Mouse (Mus musculus) brain, embryonic 14.5 days (tissue): Measurements from ENCODE around the gene Nt5c1a. TPM values are rescaled to one million over a fixed set of nuclear protein-coding genes. Genes with fewer than 3 reads are reported as not detected.
A peak's percentile ranks its signal among the peaks of the same experiment; 100 is the strongest.

Experiments used
- DNase-seq: peaks from one replicate; pipeline ENCODE4 v3.0.0-alpha.2; 2011; ENCODE audit warnings: low read depth
- CTCF ChIP-seq: fragments of 200-500 bp; IDR thresholded peaks from 2 replicates; pipeline ENCODE4 v1.5.1; 2012; ENCODE audit warnings: inconsistent platforms, mild to moderate bottlenecking, moderate library complexity, borderline replicate concordance; ENCODE audit not compliant: insufficient read depth, insufficient read length; ENCODE audit errors: extremely low read depth
- POLR2A ChIP-seq: fragments of 200-500 bp; IDR thresholded peaks from 2 replicates; pipeline ENCODE4 v1.6.1; 2012; ENCODE audit warnings: mild to moderate bottlenecking, inconsistent platforms, borderline replicate concordance; ENCODE audit not compliant: poor library complexity, insufficient read depth, insufficient read length, severe bottlenecking; ENCODE audit errors: extremely low read depth
- polyA plus RNA-seq: library from polyadenylated mRNA; depleted of rRNA; stranded (reverse); fragments of >200 nt; gene quantifications from 2 replicates; pipeline ENCODE4 v1.2.3, GENCODE M21; 2012

Nt5c1a gene
- polyA plus RNA-seq, 1 experiment: 0.22 TPM

DNA sequence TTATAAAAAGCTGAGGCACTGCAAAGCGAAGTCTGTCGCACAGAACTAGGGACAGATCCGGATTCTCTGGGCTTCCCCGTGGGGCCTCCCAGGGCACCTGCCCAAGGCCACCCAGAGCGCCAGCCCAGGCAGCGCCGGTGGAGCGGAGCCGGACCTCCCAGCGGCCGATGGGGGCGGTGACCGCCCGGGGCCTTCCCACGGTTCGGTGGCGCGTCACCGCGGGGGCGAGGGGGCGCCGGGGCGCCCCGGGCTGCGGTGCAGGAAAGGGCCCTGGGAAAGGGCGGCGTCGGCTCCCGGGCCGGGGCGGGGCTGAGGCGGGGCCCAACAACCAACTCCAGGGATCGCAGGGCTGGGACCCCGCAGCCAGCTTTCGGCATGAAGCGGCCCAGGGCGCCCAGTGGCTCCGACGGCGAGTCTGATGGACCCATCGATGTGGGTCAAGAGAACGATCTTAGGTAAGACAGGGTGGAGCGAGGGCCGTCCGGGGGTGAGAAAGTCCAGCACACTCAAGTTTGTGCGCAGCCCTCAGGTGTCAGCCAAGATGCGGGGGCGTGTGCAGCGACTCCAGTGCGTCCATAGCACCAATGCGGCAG, 32.3 kb downstream of the Nt5c1a start, which contains the start of gene Heyl:
Gene Heyl, plus strand, starts transcription at position 65 of the 593 bp plus-strand sequence.
- no peak for TF ChIP-seq POLR2A
- DNase-seq: no peak

DNA sequence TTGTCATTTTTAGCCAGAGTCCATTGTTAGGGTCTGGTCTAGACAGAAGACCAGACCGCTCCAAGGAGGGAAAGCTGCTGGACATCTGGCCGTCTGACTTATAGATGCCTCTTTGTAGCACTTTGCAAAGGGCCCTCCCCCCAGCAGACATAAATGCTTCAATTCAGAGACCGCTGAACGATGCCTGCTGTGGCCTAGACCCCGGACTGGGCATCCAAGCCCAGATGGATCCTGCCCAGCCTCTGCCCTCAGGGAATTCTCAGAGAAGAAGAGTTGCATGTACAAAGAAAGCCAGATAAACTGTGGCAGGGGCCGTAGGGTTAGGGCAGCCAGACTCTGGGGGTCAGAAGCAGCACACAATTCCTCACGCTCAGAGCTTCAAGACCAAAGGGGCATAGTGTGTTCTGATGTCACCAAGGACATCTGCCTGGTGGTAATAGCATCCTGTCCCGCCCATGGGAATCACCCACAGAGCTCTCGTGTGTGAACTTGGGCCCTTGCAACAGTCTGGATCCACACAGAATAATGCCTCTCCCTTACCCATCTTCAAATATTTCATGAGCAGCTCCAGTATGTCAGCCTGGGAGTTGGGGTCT, 34.6 kb downstream of the Nt5c1a start:
- DNase-seq: no peak
- TF ChIP-seq POLR2A (no peak), CTCF (no peak)

DNA sequence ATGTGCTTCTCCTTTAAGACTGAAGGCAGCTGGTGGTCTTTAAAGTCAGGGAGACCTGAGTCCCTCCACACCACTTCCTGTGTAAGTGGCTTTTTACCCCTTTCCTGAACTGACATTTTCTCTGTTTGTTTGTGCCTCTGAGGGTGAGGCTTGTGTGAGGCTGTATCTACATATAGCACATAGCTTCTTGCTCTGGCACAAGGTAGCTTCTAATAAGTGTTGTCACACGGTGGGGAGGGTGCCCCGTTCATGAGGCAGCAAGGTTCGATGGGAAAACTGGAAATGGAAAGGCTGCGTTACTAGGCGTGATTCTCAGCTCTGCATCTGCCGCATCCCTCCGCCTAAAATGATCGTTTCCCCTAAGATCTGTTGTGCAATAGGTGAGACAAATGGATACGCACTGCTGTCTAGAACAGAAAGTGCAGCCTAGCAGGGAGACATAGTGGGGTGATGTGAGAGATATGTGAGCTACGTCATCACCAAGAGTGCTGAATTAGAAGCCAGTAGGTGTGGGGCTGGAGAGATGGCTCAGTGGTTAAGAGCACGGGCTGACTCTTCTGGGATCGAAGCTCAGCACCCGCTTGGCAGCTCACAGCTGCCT, 35.2 kb downstream of the Nt5c1a start:
- DNase-seq: no peak
- TF ChIP-seq CTCF: no peak
- no peak for TF ChIP-seq POLR2A

DNA sequence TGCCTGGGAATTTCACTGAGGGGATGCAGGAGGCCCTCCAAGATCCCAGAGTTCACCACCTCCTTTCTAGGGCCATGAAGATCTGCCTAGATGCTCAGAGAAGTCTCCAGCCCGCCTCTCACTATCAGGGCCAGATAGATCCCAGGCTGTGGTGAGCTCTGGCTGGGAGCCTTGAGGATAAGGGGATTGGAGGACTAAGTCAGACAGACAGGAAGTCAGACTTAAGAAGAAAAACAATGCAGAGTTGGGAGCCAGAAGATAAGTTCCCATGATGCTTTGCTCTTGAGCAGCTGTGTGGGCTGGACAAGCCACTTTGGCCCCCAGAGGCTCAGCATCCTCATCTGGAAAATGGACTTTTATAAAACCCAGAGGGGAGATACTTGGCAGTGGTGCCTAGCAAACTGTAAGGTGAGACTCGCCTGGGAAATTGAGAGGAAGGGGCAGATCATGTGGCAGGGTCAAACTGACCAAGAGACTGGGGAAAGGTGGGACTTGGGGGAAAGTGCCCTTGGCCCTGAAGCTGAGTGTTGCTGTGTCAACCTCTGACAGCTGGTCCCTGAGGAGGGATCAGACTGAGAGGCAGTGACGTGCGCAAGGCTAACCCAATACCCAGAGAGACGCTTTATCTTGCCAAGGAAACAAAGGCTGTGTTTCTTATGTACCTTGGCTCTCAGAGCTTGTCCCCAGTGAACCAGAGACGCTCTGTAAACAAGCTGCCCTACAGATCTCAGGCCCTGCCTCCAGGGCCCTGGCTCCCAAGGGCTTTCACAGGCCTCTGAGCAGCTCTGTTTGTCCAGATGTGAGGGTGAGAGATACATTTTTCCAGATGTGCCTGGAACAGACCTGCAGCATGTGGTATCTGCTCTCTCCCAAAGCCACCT, 36.3 kb downstream of the Nt5c1a start:
- DNase-seq: no peak
- TF ChIP-seq CTCF (no peak), POLR2A (no peak)

DNA sequence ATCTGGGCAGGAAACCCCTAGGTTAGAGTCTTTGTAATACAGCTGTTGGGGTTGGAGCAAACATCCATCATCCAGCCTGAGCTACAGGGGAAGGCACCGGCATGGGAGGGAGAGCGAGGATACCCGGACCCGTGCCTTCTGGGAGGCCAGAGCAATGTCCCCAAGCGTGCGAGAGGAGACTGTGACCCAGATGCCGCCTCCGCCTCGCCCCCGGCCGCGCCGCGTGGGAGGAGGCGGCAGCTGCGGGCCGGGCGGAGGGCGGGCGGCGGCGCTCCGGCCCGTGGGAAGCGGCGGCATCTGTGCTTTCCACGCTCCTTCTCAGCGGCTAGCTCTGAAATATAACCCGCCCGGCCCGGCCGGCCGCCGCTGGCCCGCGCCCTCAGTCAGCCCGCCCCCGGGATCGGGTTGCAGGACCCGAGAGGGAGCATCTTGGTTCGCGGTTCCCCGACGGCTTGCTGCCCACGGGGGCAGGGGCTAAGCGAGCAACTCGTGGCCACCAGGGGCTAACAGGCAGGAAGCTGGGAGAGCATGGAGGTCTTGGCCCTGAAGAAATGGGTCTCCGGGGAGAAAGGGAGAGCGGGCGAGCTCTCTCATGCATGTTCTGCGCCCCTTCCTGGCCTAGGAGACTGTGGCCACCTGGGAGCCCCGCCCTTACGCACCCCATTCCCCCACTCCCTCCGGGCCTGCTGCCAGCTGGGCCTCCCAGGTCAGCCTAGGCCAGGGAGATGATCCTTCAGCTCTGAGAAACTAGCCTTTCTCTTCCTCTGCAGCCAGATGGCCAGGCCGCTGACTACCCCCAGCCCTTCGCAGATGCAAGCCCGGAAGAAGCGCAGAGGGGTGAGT, 38.3 kb downstream of the Nt5c1a start:
- TF ChIP-seq CTCF: no peak
- no peak for TF ChIP-seq POLR2A
- DNase-seq: peak; percentile 38

DNA sequence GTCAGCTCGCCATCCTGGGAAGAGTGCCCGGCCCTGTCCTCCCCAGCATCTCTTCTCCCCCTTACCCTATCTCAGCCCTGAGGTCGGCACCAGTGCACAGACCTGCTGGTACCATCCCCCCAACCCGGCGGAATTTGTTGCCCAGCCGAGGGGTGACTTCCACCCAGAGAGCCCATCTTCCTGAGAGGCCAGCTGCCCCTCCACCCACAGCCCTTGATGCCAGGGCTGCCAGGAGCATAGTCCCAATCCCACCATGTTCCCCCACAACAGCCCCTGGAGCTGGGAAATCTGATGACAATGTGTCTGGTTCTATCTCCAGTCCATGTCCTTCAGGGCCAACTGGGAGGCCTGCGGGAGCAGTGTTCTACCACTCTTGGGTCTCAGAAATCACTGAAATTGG, 44.9 kb downstream of the Nt5c1a start:
- no peak for TF ChIP-seq CTCF
- TF ChIP-seq POLR2A: no peak
- no peak for DNase-seq

DNA sequence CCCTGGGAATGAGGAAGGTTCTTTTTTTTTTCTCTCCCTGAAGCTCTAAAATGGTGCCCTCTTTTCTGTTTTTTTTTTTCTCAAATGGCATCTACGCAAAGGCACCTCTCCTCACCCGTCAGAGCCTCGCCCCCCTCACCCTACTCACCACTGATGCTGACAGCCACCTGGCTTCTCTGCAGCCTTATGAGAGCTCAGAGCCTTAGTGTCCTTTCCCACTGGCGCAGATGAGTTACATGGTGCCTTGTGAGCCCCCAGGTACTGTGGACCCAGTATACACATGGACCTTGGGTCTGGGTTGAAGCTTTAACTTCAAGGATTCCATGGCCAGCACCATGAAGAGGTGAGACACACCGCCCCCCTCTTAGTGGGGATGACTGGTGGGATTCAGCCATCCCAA, 45.3 kb downstream of the Nt5c1a start:
- no peak for TF ChIP-seq POLR2A
- no peak for TF ChIP-seq CTCF
- DNase-seq: no peak

DNA sequence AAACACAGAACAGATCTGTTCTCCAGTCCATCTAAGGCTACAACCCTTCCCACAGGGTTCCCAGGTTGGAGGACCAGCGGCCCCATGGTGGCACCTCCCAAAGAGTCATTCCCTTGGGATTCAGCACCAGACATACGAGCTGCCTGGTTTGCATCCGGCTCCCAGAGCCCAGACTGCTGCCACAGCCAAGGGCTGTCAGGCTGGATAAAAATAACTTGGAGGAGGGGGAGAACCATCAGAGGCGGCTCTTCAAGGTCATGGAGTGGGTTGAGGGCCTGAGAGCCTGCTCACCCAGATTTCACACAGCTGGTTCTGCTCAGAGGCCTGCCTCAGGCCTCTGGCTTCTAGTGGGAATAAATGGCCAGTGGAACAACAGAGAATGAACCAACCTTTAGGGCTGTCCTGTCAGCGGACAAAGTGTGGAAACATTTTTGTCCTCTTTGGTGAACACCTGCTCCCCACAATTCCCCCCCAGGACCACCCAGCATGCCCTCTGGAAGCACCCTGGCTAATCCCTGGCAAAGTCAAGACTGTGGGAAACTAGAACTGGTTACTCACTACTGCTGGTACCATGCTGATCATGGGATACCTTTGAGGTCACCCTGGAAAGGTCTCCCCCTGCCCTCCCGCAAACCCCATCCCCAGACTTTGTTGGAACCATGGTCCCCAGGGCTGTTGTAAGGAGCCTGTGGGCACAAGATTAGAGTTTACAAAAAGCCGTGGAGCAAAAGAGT, 46.0 kb downstream of the Nt5c1a start:
- TF ChIP-seq POLR2A (no peak), CTCF (no peak)
- DNase-seq: no peak

DNA sequence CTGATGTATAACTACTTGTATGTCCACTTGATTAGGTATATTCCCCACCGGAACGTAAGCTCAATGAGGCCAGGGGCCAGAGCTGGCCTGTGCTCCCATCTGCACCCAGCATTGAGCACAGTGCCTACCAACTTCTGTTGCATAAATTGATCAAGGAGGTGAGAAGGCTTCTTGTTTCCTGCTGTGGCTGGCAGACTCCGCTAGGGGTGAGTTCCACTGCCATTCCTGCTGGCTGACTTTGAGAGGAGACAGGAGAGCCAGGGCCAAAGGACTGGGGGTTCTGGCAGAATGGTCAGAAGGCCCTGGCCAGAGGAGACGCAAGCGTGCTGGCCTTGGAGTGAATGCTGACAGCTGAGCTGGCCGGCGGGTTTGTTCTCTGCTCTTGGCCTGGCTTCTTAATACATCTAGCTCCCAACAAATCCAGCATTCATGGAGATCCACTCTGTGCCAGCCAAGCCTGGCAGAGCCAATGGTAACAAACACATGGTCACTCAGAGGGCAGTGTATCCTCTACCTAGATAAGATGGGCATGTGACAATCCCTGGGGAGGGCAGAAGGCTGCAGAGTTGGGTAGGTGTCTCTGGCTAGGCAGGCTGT, 47.8 kb downstream of the Nt5c1a start:
- TF ChIP-seq POLR2A: no peak
- no peak for TF ChIP-seq CTCF
- DNase-seq: no peak

DNA sequence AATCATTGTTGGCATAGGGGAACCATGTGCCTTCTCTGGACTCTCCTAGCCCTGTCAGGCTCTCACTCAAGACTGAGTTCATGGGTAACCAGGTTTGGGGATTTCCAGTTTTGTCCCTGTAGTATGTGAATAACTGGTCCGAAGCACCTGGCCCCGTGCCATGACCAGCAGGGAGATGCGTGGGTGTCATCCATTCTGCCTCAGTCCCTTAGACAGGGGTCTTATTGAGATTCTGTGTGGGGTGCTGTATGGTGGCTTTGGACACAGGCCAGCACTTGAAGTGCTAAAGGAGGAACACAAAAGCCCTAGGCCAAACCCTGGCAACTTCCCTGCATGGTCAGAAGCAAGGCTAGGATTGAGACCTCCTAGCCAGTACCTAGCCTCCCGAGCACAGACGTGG, 50.9 kb downstream of the Nt5c1a start:
- no peak for TF ChIP-seq CTCF
- TF ChIP-seq POLR2A: no peak
- no peak for DNase-seq
